8 mouse cellular contexts compared by ENCODE assay signal in the genomic region with DNA sequence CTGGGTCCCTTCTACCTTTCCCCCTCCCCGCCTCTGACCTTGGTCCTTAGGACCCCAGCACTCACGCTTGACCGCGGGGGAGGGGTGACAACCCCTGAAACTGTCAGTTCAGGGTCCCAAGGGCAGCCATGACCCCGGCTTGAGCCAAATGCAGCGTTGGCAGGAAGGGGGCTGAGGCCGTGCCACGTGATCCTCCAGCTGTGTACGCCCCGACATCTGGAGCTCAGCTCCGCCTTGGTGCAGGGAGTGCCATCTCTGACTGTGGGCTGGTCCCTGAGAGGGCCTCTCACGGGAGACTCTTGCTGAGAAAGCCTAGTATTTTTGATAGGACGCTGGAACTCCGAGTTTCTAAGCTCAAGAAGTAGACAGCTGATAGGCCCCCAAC. TPM values are rescaled to one million over a fixed set of nuclear protein-coding genes. Genes with fewer than 3 reads are reported as not detected.
DNase-seq lines count a peak whose midpoint lies in the region; ATAC-seq and TF ChIP-seq lines count a peak whose summit lies in the region.

A gene (minus strand): TSS at position 188 of the 385 bp plus-strand sequence.

- peak within 1 kb of the TSS; percentile 86 for H3K9ac ChIP-seq in embryonic facial prominence, embryonic 13.5 days
- H3K9ac ChIP-seq in heart, embryonic 11.5 days (ENCODE audit: low read depth, low read length) = peak within 1 kb of the TSS; percentile 79
- peak within 1 kb of the TSS; percentile 32 for H3K9ac ChIP-seq in lung, postnatal 0 days (replicated peaks; ENCODE audit: low read depth)

- WGBS in embryonic facial prominence, embryonic 13.5 days = 3% methylated on average over 14 of the region's 14 CpGs
- WGBS in heart, embryonic 11.5 days (ENCODE audit: insufficient replicate concordance) = 1% methylated on average over 14 of the region's 14 CpGs
- WGBS in lung, postnatal 0 days = 4% methylated on average over 13 of the region's 14 CpGs

- H3K4me2 ChIP-seq in embryonic facial prominence, embryonic 13.5 days = peak within 1 kb of the TSS; percentile 90
- H3K4me2 ChIP-seq in heart, embryonic 11.5 days = peak within 1 kb of the TSS; percentile 98
- peak within 1 kb of the TSS; percentile 99 for H3K4me2 ChIP-seq in lung, postnatal 0 days (replicated peaks; ENCODE audit: low read depth, low read length)

- ATAC-seq in embryonic facial prominence, embryonic 13.5 days (ENCODE audit: insufficient number of reproducible peaks, insufficient read depth, low FRiP score, low TSS enrichment, low read depth) = peak; percentile 80
- peak; percentile 60 for ATAC-seq in heart, embryonic 11.5 days (replicated peaks; ENCODE audit: insufficient number of reproducible peaks, low FRiP score, low TSS enrichment)
- peak; percentile 83 for ATAC-seq in lung, postnatal 0 days

- peaks cover 42% of the 10 kb centered on the region for H3K27me3 ChIP-seq in embryonic facial prominence, embryonic 13.5 days
- peaks cover 32% of the 10 kb centered on the region for H3K27me3 ChIP-seq in heart, embryonic 11.5 days (ENCODE audit: control insufficient read depth, insufficient read depth, low read length)
- 0 out of 2 replicates have a peak, but pooled peaks cover 6% of the 10 kb centered on the region for H3K27me3 ChIP-seq in lung, postnatal 0 days (replicated peaks; ENCODE audit: insufficient read depth, low read length)

- H3K4me1 ChIP-seq in embryonic facial prominence, embryonic 13.5 days = peaks cover 37% of the 10 kb centered on the region
- peaks cover 25% of the 10 kb centered on the region for H3K4me1 ChIP-seq in heart, embryonic 11.5 days (ENCODE audit: control insufficient read depth, insufficient read depth, low read length)
- H3K4me1 ChIP-seq in lung, postnatal 0 days (ENCODE audit: insufficient read depth, low read depth, low read length) = peaks cover 15% of the 10 kb centered on the region

- H3K9me3 ChIP-seq in embryonic facial prominence, embryonic 13.5 days = no peaks in the 10 kb centered on the region
- H3K9me3 ChIP-seq in heart, embryonic 11.5 days (replicated peaks; ENCODE audit: control insufficient read depth, low read length) = no peaks in the 10 kb centered on the region
- no peaks in the 10 kb centered on the region for H3K9me3 ChIP-seq in lung, postnatal 0 days (ENCODE audit: low read length)

- DNase-seq in right cerebral cortex, postnatal 14 days = peak; percentile 38
- DNase-seq in right cerebral cortex, adult 2 months (ENCODE audit: low spot score in 2 of 2) = no peak
- DNase-seq in kidney, adult 9 months = peak; percentile 51
- DNase-seq in lung, postnatal 0 days (ENCODE audit: low spot score) = peak; percentile 91
- peak; percentile 72 for DNase-seq in ovary, postnatal 36 days (ENCODE audit: low spot score)
- no peak for DNase-seq in frontal cortex, postnatal 14 days (ENCODE audit: low spot score in 2 of 2)

- no peak for TF ChIP-seq EP300 in lung, postnatal 0 days (IDR thresholded peaks at IDR 0.05)

- H3K4me3 ChIP-seq in embryonic facial prominence, embryonic 13.5 days = peak within 1 kb of the TSS; percentile 73
- peak within 1 kb of the TSS; percentile 72 for H3K4me3 ChIP-seq in heart, embryonic 11.5 days (ENCODE audit: low read depth, low read length)
- peak within 1 kb of the TSS; percentile 59 for H3K4me3 ChIP-seq in lung, postnatal 0 days (ENCODE audit: low read depth, low read length)

- H3K36me3 ChIP-seq in embryonic facial prominence, embryonic 13.5 days = peaks cover 35% of the 10 kb centered on the region
- H3K36me3 ChIP-seq in heart, embryonic 11.5 days (ENCODE audit: control insufficient read depth, insufficient read depth, low read length) = peaks cover 8% of the 10 kb centered on the region
- peaks cover 24% of the 10 kb centered on the region for H3K36me3 ChIP-seq in lung, postnatal 0 days (ENCODE audit: insufficient read depth, low read length)

- peak within 1 kb of the TSS; percentile 91 for H3K27ac ChIP-seq in embryonic facial prominence, embryonic 13.5 days
- H3K27ac ChIP-seq in heart, embryonic 11.5 days (ENCODE audit: low read depth, low read length) = 0 out of 2 replicates have a peak within 1 kb of the TSS, but pooled peaks have one; percentile 37
- peak within 1 kb of the TSS; percentile 82 for H3K27ac ChIP-seq in lung, postnatal 0 days (ENCODE audit: low read length)

- TF ChIP-seq CTCF in lung, postnatal 0 days (IDR thresholded peaks at IDR 0.05) = 0 out of 2 replicates have a peak, but pooled peaks have one; percentile 6

RNA-seq across cellular contexts. Expression of the gene that starts here (rescaled TPM):
- polyA plus RNA-seq in embryonic facial prominence, embryonic 13.5 days (2015; fragmentation: Nextera tagmentation; extraction: Ambion mirVana) = 25.9 and 29.7 TPM in 2 replicates
- polyA plus RNA-seq in heart, embryonic 11.5 days (2014; fragmentation: Nextera tagmentation; extraction: Ambion mirVana) = 8.6 and 10.0 TPM in 2 replicates
- polyA plus RNA-seq in lung, postnatal 0 days (2015; fragmentation: Nextera tagmentation; extraction: Ambion mirVana) = 24.6 and 24.8 TPM in 2 replicates

Comparison
In these comparisons a context has a peak if more than half of its experiments do, and no peak if none do; other contexts are left out.
1. DNase-seq: peak in right cerebral cortex, postnatal 14 days (single experiment), kidney, adult 9 months (single experiment), lung, postnatal 0 days (single experiment) and ovary, postnatal 36 days (single experiment); none in right cerebral cortex, adult 2 months (0 of 2) and frontal cortex, postnatal 14 days (0 of 2).
2. H3K27ac ChIP-seq: peak in every context shown above with its lines; median percentile 91 in embryonic facial prominence, embryonic 13.5 days; 82 in lung, postnatal 0 days; 37 in heart, embryonic 11.5 days.
3. H3K9ac ChIP-seq: peak in every context shown above with its lines; median percentile 86 in embryonic facial prominence, embryonic 13.5 days; 79 in heart, embryonic 11.5 days; 32 in lung, postnatal 0 days.
4. Peak in every context shown above with its lines, with median percentiles within 50 percentile points of each other: ATAC-seq, H3K4me2 ChIP-seq and H3K4me3 ChIP-seq.